Mouse (Mus musculus) midbrain, postnatal 0 days (tissue): ENCODE measurements at regions not wholly inside any gene's neighbourhood (a gene's known extent, or its start where the extent isn't known, plus 50 kb on each side); places are given as distances from the start of the nearest gene placed in this dataset.

ENCODE experiments used
- ATAC-seq: fragments of 200-750 bp; cut with Nextera tagmentation; 2 replicates; pipeline ENCODE4 v1.8.0; 2017; ENCODE audit warnings: moderate number of reproducible peaks, mild to moderate bottlenecking, moderate TSS enrichment, moderate library complexity; ENCODE audit not compliant: low FRiP score
- DNase-seq: peaks from one replicate; pipeline ENCODE4 v3.0.0-alpha.2; 2015; ENCODE audit warnings: low spot score
- H3K27ac ChIP-seq: fragments of 300-500 bp; sonication (generic); 2 replicates; pipeline ENCODE4 v1.5.1; 2014; ENCODE audit warnings: low read depth, mild to moderate bottlenecking, low read length, mixed read lengths
- H3K27me3 ChIP-seq: fragments of 300-500 bp; sonication (generic); 2 replicates; pipeline ENCODE4 v1.6.1; 2014; ENCODE audit warnings: low read length, control low read depth, mixed read lengths; ENCODE audit not compliant: insufficient read depth
- H3K36me3 ChIP-seq: fragments of 300-500 bp; sonication (generic); 2 replicates; pipeline ENCODE4 v1.6.1; 2014; ENCODE audit warnings: low read length, control low read depth, mixed read lengths; ENCODE audit not compliant: insufficient read depth
- H3K4me1 ChIP-seq: fragments of 300-500 bp; sonication (generic); 2 replicates; pipeline ENCODE4 v1.6.1; 2014; ENCODE audit warnings: mild to moderate bottlenecking, control low read depth, antibody characterized with exemption, low read length, mixed read lengths; ENCODE audit not compliant: insufficient read depth
- H3K4me2 ChIP-seq: fragments of 300-500 bp; sonication (generic); 2 replicates; pipeline ENCODE4 v1.6.1; 2014; ENCODE audit warnings: low read depth, mild to moderate bottlenecking, low read length, mixed read lengths; ENCODE audit not compliant: poor library complexity, severe bottlenecking
- H3K4me3 ChIP-seq: fragments of 300-500 bp; sonication (generic); 2 replicates; pipeline ENCODE4 v1.5.1; 2014; ENCODE audit warnings: low read depth, mild to moderate bottlenecking, low read length, moderate library complexity
- H3K9ac ChIP-seq: fragments of 300-500 bp; sonication (generic); replicated peaks from 2 replicates; pipeline ENCODE4 v1.6.1; 2014; ENCODE audit warnings: mild to moderate bottlenecking, low read length, moderate library complexity, mixed read lengths; ENCODE audit not compliant: poor library complexity, severe bottlenecking
- H3K9me3 ChIP-seq: fragments of 300-500 bp; sonication (generic); 2 replicates; pipeline ENCODE4 v1.6.1; 2016; ENCODE audit warnings: low read length, control low read depth
- CTCF ChIP-seq: IDR thresholded peaks from 2 replicates; pipeline ENCODE4 v1.5.1; 2016; ENCODE audit warnings: antibody characterized with exemption, mild to moderate bottlenecking
- WGBS: fragments of 180-500 bp; shearing (Covaris S2); extraction: QIAGEN DNeasy Blood & Tissue Kit; methylation state at CpG from one replicate; pipeline ENCODE4 v1.1.7; 2014; 5-methylcytosine and 5-hydroxymethylcytosine counted together

DNA sequence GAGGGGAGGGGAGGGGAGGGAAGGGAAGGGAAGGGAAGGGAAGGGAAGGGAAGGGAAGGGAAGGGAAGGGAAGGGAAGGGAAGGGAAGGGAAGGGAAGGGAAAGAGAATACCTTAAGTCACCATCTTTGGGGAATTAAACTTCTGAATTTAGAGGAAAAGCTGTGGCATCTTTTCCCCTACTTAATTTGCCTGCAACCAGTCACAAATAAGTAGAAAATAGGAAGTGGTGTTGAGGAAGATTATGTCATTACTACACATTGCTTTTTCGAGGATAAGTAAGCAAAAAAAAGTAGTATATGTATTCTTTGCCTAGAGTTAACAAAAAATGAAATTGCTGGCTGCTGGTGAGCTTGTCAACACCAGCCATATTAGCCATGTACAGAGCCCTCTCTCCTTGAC is 51.4 kb upstream of the Nr4a2 start:
- Histone ChIP-seq H3K27me3 (no peaks in the 10 kb centered on the region), H3K4me1 (no peaks in the 10 kb centered on the region), H3K36me3 (no peaks in the 10 kb centered on the region), H3K9me3 (no peaks in the 10 kb centered on the region), H3K27ac (no peak overlapping the region), H3K4me3 (no peak overlapping the region), H3K4me2 (no peak overlapping the region), H3K9ac (no peak overlapping the region)
- no peak for TF ChIP-seq CTCF
- WGBS: 68% methylated on average over 1 of the region's 1 CpGs
- ATAC-seq (no peak), DNase-seq (no peak)
